Mouse (Mus musculus) megakaryocyte, embryonic 14.5 days (primary cell): ENCODE measurements around the gene Adamts20.

Experiments used
- FLI1 ChIP-seq: IDR thresholded peaks from 2 replicates; pipeline ENCODE4 v1.6.1; 2012; ENCODE audit warnings: low read length, inconsistent platforms, mixed read lengths
- GATA1 ChIP-seq: IDR thresholded peaks from 3 replicates; pipeline ENCODE4 v1.6.1; 2012; ENCODE audit warnings: mixed read lengths, low read length, inconsistent platforms, borderline replicate concordance

DNA sequence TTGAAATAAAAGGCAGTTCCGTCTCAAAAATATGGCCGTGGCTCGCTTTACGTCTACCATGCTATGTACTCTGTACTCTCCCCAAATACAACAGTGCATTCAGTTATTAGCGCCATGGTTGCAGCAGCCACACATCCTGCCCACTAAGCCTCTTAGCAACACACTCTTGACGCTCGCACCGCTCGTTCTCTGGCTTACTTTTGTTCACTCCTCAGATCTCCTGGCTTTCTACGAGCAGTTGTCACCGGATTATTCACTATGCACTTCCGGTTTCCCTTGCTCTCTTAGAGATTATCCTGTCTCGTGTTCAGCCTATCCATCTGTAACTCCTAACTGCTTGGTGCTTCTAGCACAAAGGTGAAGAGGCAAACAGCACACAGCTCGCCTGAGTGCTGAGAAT, 337 bp downstream of the Adamts20 start:
- no peak for TF ChIP-seq GATA1
- TF ChIP-seq FLI1, result no peak
